Mouse (Mus musculus): ENCODE measurements at regions not wholly inside any gene's neighbourhood (a gene's known extent, or its start where the extent isn't known, plus 50 kb on each side); places are given as distances from the start of the nearest gene placed in this dataset.
"Not testable (repeated sequence)": the region's sequence is repeated elsewhere in the genome, so short reads cannot be mapped to it uniquely, and the experiment has no call there.

GRCm38 (mm10) chr13:72211716-72212115 lies 248.2 kb upstream of the Irx1 start:
- peaks cover 43% of the 10 kb centered on the region for H3K9me3 ChIP-seq
- TF ChIP-seq GATA1 (IDR thresholded peaks at IDR 0.05; ENCODE audit: borderline replicate concordance, low read length) (no peak), FLI1 (IDR thresholded peaks at IDR 0.05; ENCODE audit: low read length) (no peak)
- no peak overlapping the region for H3K4me3 ChIP-seq (replicated peaks)
- no peaks in the 10 kb centered on the region for H3K4me1 ChIP-seq
- H3K36me3 ChIP-seq (replicated peaks; ENCODE audit: low read length): no peaks in the 10 kb centered on the region
- no peaks in the 10 kb centered on the region for H3K27me3 ChIP-seq (replicated peaks)

- no peak for TF ChIP-seq FLI1 (IDR thresholded peaks at IDR 0.05; ENCODE audit: low read length)
- TF ChIP-seq GATA1 (IDR thresholded peaks at IDR 0.05; ENCODE audit: borderline replicate concordance, low read length): no peak
- Histone ChIP-seq H3K36me3 (replicated peaks; ENCODE audit: low read length) (no peaks in the 10 kb centered on the region), H3K27me3 (replicated peaks) (no peaks in the 10 kb centered on the region), H3K9me3 (peaks cover 45% of the 10 kb centered on the region), H3K4me1 (no peaks in the 10 kb centered on the region), H3K4me3 (replicated peaks) (no peak overlapping the region)
These were observed 249.2 kb upstream of the Irx1 start for GRCm38 (mm10) chr13:72212747-72213146.

GRCm38 (mm10) chr13:72219329-72219728 lies 255.8 kb upstream of the Irx1 start:
- Histone ChIP-seq H3K9me3 (peaks cover 28% of the 10 kb centered on the region), H3K4me1 (no peaks in the 10 kb centered on the region), H3K36me3 (replicated peaks; ENCODE audit: low read length) (no peaks in the 10 kb centered on the region), H3K4me3 (replicated peaks) (no peak overlapping the region), H3K27me3 (replicated peaks) (no peaks in the 10 kb centered on the region)
- TF ChIP-seq GATA1 (IDR thresholded peaks at IDR 0.05; ENCODE audit: borderline replicate concordance, low read length) (no peak), FLI1 (IDR thresholded peaks at IDR 0.05; ENCODE audit: low read length) (no peak)

- no peak overlapping the region for H3K4me3 ChIP-seq (replicated peaks)
- no peaks in the 10 kb centered on the region for H3K4me1 ChIP-seq
- no peak for TF ChIP-seq FLI1 (IDR thresholded peaks at IDR 0.05; ENCODE audit: low read length)
- TF ChIP-seq GATA1 (IDR thresholded peaks at IDR 0.05; ENCODE audit: borderline replicate concordance, low read length): no peak
- peaks cover 31% of the 10 kb centered on the region for H3K9me3 ChIP-seq
- no peaks in the 10 kb centered on the region for H3K27me3 ChIP-seq (replicated peaks)
- no peaks in the 10 kb centered on the region for H3K36me3 ChIP-seq (replicated peaks; ENCODE audit: low read length)
These were observed 263.6 kb upstream of the Irx1 start for GRCm38 (mm10) chr13:72227102-72227501.

DNA sequence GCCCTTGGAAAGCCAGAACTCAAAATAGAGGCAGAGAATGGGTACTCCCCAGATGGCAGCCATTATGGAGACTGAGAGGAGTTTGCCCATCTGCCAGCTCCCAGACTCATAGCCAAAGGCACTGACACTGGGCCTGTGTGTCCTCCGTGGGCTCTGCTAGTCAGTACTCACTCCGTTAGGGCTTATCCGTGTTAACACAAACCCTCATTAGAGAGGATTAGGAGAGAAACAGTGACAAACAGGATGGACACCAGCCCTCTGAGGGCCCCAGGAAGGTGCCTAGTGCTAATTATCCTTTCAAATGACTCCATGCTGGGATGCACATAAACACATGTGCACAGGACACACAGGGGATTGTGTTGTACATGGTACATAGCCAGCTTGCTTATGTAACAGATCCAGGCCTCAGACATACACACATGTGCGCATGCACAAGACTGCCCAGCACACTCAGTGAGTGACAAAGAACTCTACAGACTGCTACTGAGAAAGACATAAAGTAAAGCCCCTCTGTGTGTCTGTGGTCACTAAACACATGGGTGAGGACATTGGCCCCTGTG lies 267.6 kb upstream of the Irx1 start:
- Histone ChIP-seq H3K4me1 (no peaks in the 10 kb centered on the region), H3K9me3 (peaks cover 34% of the 10 kb centered on the region), H3K27me3 (replicated peaks) (no peaks in the 10 kb centered on the region), H3K36me3 (replicated peaks; ENCODE audit: low read length) (no peaks in the 10 kb centered on the region), H3K4me3 (replicated peaks) (no peak overlapping the region)
- no peak for TF ChIP-seq FLI1 (IDR thresholded peaks at IDR 0.05; ENCODE audit: low read length)
- TF ChIP-seq GATA1 (IDR thresholded peaks at IDR 0.05; ENCODE audit: borderline replicate concordance, low read length): no peak

DNA sequence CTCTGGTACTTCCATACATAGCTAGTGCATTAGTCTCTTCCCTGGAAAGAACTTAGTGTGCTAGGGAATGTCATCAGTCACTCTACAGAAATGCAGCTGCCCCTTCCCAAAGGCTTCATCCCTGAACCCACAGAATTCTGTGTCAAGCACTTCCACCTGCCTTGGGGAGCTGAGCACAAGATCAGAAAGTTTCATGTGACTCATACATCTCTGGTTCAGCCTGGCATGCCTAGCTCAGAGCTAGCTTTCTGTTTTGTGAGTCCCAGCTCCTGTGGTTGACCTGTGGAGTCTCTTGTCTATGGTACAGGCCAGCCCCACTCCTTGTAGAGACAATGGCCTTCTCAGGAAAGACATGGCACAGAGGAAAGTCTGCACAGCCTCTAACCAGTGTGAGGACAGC lies 268.6 kb upstream of the Irx1 start:
- no peaks in the 10 kb centered on the region for H3K4me1 ChIP-seq
- no peaks in the 10 kb centered on the region for H3K27me3 ChIP-seq (replicated peaks)
- TF ChIP-seq GATA1 (IDR thresholded peaks at IDR 0.05; ENCODE audit: borderline replicate concordance, low read length): no peak
- no peak for TF ChIP-seq FLI1 (IDR thresholded peaks at IDR 0.05; ENCODE audit: low read length)
- no peak overlapping the region for H3K4me3 ChIP-seq (replicated peaks)
- no peaks in the 10 kb centered on the region for H3K36me3 ChIP-seq (replicated peaks; ENCODE audit: low read length)
- peaks cover 34% of the 10 kb centered on the region for H3K9me3 ChIP-seq

DNA sequence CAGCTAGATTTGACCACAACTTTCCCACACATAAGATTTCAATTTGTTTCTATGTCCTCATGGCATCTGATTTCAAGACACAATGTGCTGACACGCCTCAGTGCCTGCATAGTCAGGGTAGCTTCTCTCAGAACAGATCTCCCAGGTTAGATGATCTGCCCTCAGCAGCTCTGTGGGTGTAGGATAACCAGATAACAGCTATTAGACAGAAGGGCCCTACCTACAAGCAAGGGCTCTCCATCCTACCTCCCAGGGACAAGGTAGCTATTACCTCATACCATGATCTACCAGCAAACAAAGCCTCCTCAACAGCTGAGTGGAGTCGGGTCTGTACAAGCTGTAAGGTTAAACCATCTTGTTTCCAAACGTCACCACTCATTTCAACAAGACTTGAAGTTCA lies 278.4 kb upstream of the Irx1 start:
- TF ChIP-seq GATA1 (IDR thresholded peaks at IDR 0.05; ENCODE audit: borderline replicate concordance, low read length) (no peak), FLI1 (IDR thresholded peaks at IDR 0.05; ENCODE audit: low read length) (no peak)
- H3K4me1 ChIP-seq: no peaks in the 10 kb centered on the region
- H3K27me3 ChIP-seq (replicated peaks): no peaks in the 10 kb centered on the region
- no peak overlapping the region for H3K4me3 ChIP-seq (replicated peaks)
- H3K36me3 ChIP-seq (replicated peaks; ENCODE audit: low read length): no peaks in the 10 kb centered on the region
- H3K9me3 ChIP-seq: peaks cover 24% of the 10 kb centered on the region; the same call in 1 of the 2 replicates

DNA sequence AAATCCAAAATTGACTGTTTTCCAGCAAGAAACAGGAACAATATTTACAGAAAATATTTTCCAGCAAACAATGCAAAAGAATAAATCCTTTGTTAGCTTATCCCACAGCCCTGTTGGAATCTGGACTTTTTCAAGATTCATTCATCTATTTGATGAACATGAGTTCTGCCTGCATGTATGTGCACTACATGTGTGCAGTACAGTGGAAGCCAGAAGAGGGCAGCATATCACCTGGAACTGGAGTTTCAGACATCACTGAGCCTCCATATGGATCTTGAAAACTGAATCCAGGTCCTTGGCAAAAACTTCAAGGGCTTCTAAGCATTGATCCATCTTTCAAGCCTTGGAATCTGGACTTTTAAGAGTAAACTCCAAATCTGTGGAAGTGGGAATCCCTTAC lies 286.9 kb upstream of the Irx1 start:
- TF ChIP-seq GATA1 (IDR thresholded peaks at IDR 0.05; ENCODE audit: borderline replicate concordance, low read length): no peak
- no peak for TF ChIP-seq FLI1 (IDR thresholded peaks at IDR 0.05; ENCODE audit: low read length)
- no peaks in the 10 kb centered on the region for H3K4me1 ChIP-seq
- H3K36me3 ChIP-seq (replicated peaks; ENCODE audit: low read length): no peaks in the 10 kb centered on the region
- no peaks in the 10 kb centered on the region for H3K27me3 ChIP-seq (replicated peaks)
- H3K4me3 ChIP-seq (replicated peaks): no peak overlapping the region
- 0 out of 2 replicates have a peak, but pooled peaks cover 2% of the 10 kb centered on the region for H3K9me3 ChIP-seq

- not testable (repeated sequence) for H3K4me3 ChIP-seq (replicated peaks); H3K36me3 ChIP-seq (replicated peaks; ENCODE audit: low read length); H3K27me3 ChIP-seq (replicated peaks); H3K4me1 ChIP-seq; H3K9me3 ChIP-seq
These were observed 289.7 kb upstream of the Irx1 start for GRCm38 (mm10) chr13:72253242-72253641.

GRCm38 (mm10) chr13:72258794-72259193 lies 295.3 kb upstream of the Irx1 start:
- H3K36me3 ChIP-seq (replicated peaks; ENCODE audit: low read length): no peaks in the 10 kb centered on the region
- no peaks in the 10 kb centered on the region for H3K27me3 ChIP-seq (replicated peaks)
- H3K4me3 ChIP-seq (replicated peaks): no peak overlapping the region
- TF ChIP-seq FLI1 (IDR thresholded peaks at IDR 0.05; ENCODE audit: low read length): no peak
- TF ChIP-seq GATA1 (IDR thresholded peaks at IDR 0.05; ENCODE audit: borderline replicate concordance, low read length): no peak
- H3K9me3 ChIP-seq: peaks cover 24% of the 10 kb centered on the region
- no peaks in the 10 kb centered on the region for H3K4me1 ChIP-seq

DNA sequence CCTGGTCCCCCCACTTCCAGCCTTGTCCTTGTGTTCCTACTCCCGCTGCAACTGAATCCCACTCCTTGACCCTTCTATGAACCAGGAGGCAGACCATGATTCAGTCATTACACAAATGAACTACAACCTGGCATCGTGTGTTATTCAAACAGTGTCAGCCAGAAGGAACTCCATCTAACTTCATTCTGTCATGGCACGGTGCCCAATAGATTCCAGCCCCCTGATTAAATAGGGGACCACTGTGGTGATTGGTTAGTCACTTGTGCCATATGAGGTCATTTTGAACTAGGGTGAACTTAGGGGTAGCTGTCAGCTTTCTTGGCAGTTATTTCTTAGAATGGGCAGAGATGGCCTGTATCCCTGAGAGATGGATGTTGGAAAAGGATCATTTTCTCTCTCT lies 300.9 kb upstream of the Irx1 start:
- Histone ChIP-seq H3K27me3 (replicated peaks) (no peaks in the 10 kb centered on the region), H3K36me3 (replicated peaks; ENCODE audit: low read length) (no peaks in the 10 kb centered on the region), H3K9me3 (peaks cover 45% of the 10 kb centered on the region), H3K4me3 (replicated peaks) (no peak overlapping the region), H3K4me1 (no peaks in the 10 kb centered on the region)
- no peak for TF ChIP-seq FLI1 (IDR thresholded peaks at IDR 0.05; ENCODE audit: low read length)
